14 mouse cellular contexts compared by ENCODE assay signal in genomic region chr11:120618619-120619535, GRCm38 (mm10). TPM values are rescaled to one million over a fixed set of nuclear protein-coding genes. Genes with fewer than 3 reads are reported as not detected.
A peak's percentile ranks its signal among the peaks of the same experiment; 100 is the strongest.
DNase-seq lines count a peak whose midpoint lies in the region; ATAC-seq and TF ChIP-seq lines count a peak whose summit lies in the region.
"Had no signal": no experiment of that assay in that cellular context is flagged by ENCODE, and none has a peak within 500 bp of the region (broad histone marks: within the 10 kb centered on the region; RNA-seq: fewer than 3 reads in every experiment).

No protein-coding gene starts in this region.

- TF ChIP-seq EP300 in stomach, postnatal 0 days (optimal IDR thresholded peaks at IDR 0.05), result no peak

- TF ChIP-seq POLR2A in thymus, adult 2 months (IDR thresholded peaks at IDR 0.05; ENCODE audit: control insufficient read depth, extremely low read depth, insufficient read depth, low read length, poor library complexity), result no peak

- H3K27ac ChIP-seq in stomach, embryonic 15.5 days, result 0 out of 2 replicates have a peak overlapping the region, but pooled peaks have one; percentile 42
- no peak overlapping the region for H3K27ac ChIP-seq in stomach, postnatal 0 days (replicated peaks)
- peak overlapping the region; percentile 82 for H3K27ac ChIP-seq in liver, embryonic 11.5 days (ENCODE audit: low read depth, low read length)
- no peak overlapping the region for H3K27ac ChIP-seq in thymus, adult 2 months (ENCODE audit: control insufficient read depth, insufficient read depth, low read length)
- no peak overlapping the region; the same call in 1 of the 2 replicates for H3K27ac ChIP-seq in kidney, embryonic 14.5 days (ENCODE audit: low read depth, low read length)

- whole genome bisulfite sequencing in stomach, embryonic 15.5 days, result 91% methylated on average over 25 of the region's 25 CpGs
- 93% methylated on average over 25 of the region's 25 CpGs for WGBS in stomach, postnatal 0 days
- WGBS in liver, embryonic 11.5 days, result 91% methylated on average over 25 of the region's 25 CpGs
- 98% methylated on average over 25 of the region's 25 CpGs for WGBS in thymus, adult 2 months
- 94% methylated on average over 25 of the region's 25 CpGs for WGBS in kidney, embryonic 14.5 days

- H3K36me3 ChIP-seq in stomach, embryonic 15.5 days, result peaks cover 34% of the 10 kb centered on the region
- H3K36me3 ChIP-seq in stomach, postnatal 0 days (ENCODE audit: control insufficient read depth, insufficient read depth, low read length), result peaks cover 9% of the 10 kb centered on the region
- peaks cover 44% of the 10 kb centered on the region for H3K36me3 ChIP-seq in liver, embryonic 11.5 days (ENCODE audit: control insufficient read depth, insufficient read depth, low read length)
- H3K36me3 ChIP-seq in thymus, adult 2 months (ENCODE audit: control insufficient read depth, insufficient read depth, low read length), result peaks cover 32% of the 10 kb centered on the region
- H3K36me3 ChIP-seq in kidney, embryonic 14.5 days (ENCODE audit: control insufficient read depth, insufficient read depth, low read length), result peaks cover 49% of the 10 kb centered on the region

- no peak for ATAC-seq in stomach, embryonic 15.5 days (ENCODE audit: insufficient read depth, low FRiP score, low read depth)
- ATAC-seq in stomach, postnatal 0 days (ENCODE audit: low FRiP score, low TSS enrichment), result no peak
- ATAC-seq in liver, embryonic 11.5 days (replicated peaks; ENCODE audit: low FRiP score), result no peak
- no peak for ATAC-seq in kidney, embryonic 14.5 days (ENCODE audit: low FRiP score, low TSS enrichment)

- H3K4me3 ChIP-seq in stomach, embryonic 15.5 days (replicated peaks), result no peak overlapping the region
- no peak overlapping the region for H3K4me3 ChIP-seq in stomach, postnatal 0 days (ENCODE audit: low read depth, low read length)
- peak overlapping the region; percentile 2; the same call in 1 of the 2 replicates for H3K4me3 ChIP-seq in liver, embryonic 11.5 days (ENCODE audit: low read depth, low read length)
- no peak overlapping the region for H3K4me3 ChIP-seq in thymus, adult 2 months (ENCODE audit: control insufficient read depth, insufficient read depth, low read length)
- H3K4me3 ChIP-seq in kidney, embryonic 14.5 days (ENCODE audit: low read length), result no peak overlapping the region

- H3K9me3 ChIP-seq in stomach, embryonic 15.5 days, result no peaks in the 10 kb centered on the region
- H3K9me3 ChIP-seq in stomach, postnatal 0 days (ENCODE audit: control insufficient read depth, low read length), result no peaks in the 10 kb centered on the region
- H3K9me3 ChIP-seq in liver, embryonic 11.5 days (ENCODE audit: control insufficient read depth, low read length), result no peaks in the 10 kb centered on the region
- H3K9me3 ChIP-seq in kidney, embryonic 14.5 days (ENCODE audit: control insufficient read depth, low read length), result no peaks in the 10 kb centered on the region
- H3K9me3 ChIP-seq: embryonic facial prominence, embryonic 15.5 days; lung, embryonic 15.5 days had no signal

- H3K4me1 ChIP-seq in stomach, embryonic 15.5 days, result peaks cover 24% of the 10 kb centered on the region
- H3K4me1 ChIP-seq in stomach, postnatal 0 days (replicated peaks; ENCODE audit: control insufficient read depth, insufficient read depth), result peaks cover 3% of the 10 kb centered on the region
- peaks cover 29% of the 10 kb centered on the region for H3K4me1 ChIP-seq in liver, embryonic 11.5 days (replicated peaks; ENCODE audit: control insufficient read depth, insufficient read depth, low read length)
- H3K4me1 ChIP-seq in thymus, adult 2 months (replicated peaks; ENCODE audit: control insufficient read depth, insufficient read depth, low read length), result peaks cover 18% of the 10 kb centered on the region
- H3K4me1 ChIP-seq in kidney, embryonic 14.5 days (ENCODE audit: control insufficient read depth, insufficient read depth, low read length), result peaks cover 13% of the 10 kb centered on the region

- H3K4me2 ChIP-seq in stomach, embryonic 15.5 days, result no peak overlapping the region
- H3K4me2 ChIP-seq in stomach, postnatal 0 days (replicated peaks; ENCODE audit: low read depth), result no peak overlapping the region
- peak overlapping the region; percentile 88 for H3K4me2 ChIP-seq in liver, embryonic 11.5 days
- no peak overlapping the region for H3K4me2 ChIP-seq in kidney, embryonic 14.5 days (replicated peaks; ENCODE audit: low read depth, low read length)

- TF ChIP-seq CTCF in stomach, postnatal 0 days (IDR thresholded peaks at IDR 0.05; ENCODE audit: low read depth), result no peak
- no peak for TF ChIP-seq CTCF in thymus, adult 2 months (IDR thresholded peaks at IDR 0.05; ENCODE audit: borderline replicate concordance, control insufficient read depth, extremely low read depth, insufficient read depth, low read length, poor library complexity)

- DNase-seq in heart, adult 11 months, result peak; percentile 93
- DNase-seq in heart, postnatal 10 days, result no peak
- DNase-seq in stomach, postnatal 0 days (ENCODE audit: low spot score), result no peak
- no peak for DNase-seq in liver, embryonic 11.5 days (ENCODE audit: low spot score)
- no peak for DNase-seq in thymus, adult 2 months
- no peak for DNase-seq in lung, postnatal 10 days
- DNase-seq: layer of hippocampus, postnatal 36 days; spleen, adult 18-20 months; thymus, postnatal 25 days had no signal

- no peak overlapping the region for H3K9ac ChIP-seq in stomach, embryonic 15.5 days
- no peak overlapping the region for H3K9ac ChIP-seq in stomach, postnatal 0 days (ENCODE audit: low read length)
- no peak overlapping the region for H3K9ac ChIP-seq in liver, embryonic 11.5 days (ENCODE audit: low read depth, low read length)
- no peak overlapping the region for H3K9ac ChIP-seq in kidney, embryonic 14.5 days (ENCODE audit: low read depth, low read length)
- H3K9ac ChIP-seq: lung, embryonic 15.5 days had no signal

- intact Hi-C loops in heart, postnatal 10 days (cut with DNase I), result no loop called here

- no peaks in the 10 kb centered on the region for H3K27me3 ChIP-seq in stomach, embryonic 15.5 days (replicated peaks)
- H3K27me3 ChIP-seq in stomach, postnatal 0 days (ENCODE audit: control insufficient read depth, insufficient read depth, low read length), result no peaks in the 10 kb centered on the region
- no peaks in the 10 kb centered on the region for H3K27me3 ChIP-seq in liver, embryonic 11.5 days (replicated peaks; ENCODE audit: control insufficient read depth, insufficient read depth, low read length)
- no peaks in the 10 kb centered on the region for H3K27me3 ChIP-seq in thymus, adult 2 months (ENCODE audit: control insufficient read depth, insufficient read depth, low read length)
- H3K27me3 ChIP-seq in kidney, embryonic 14.5 days (ENCODE audit: control insufficient read depth, insufficient read depth, low read length), result no peaks in the 10 kb centered on the region
- H3K27me3 ChIP-seq: embryonic facial prominence, embryonic 15.5 days; lung, embryonic 15.5 days had no signal

RNA-seq across cellular contexts. Expression of gene Pcyt2, which starts 1.1 kb away (rescaled TPM):
- total RNA-seq in heart, postnatal 10 days (2021), result 10 to 100 TPM; 39.7 to 45.8 TPM
- polyA plus RNA-seq in stomach, embryonic 15.5 days (2015; fragmentation: Nextera tagmentation; extraction: Ambion mirVana), result 183 and 188 TPM in 2 replicates
- polyA plus RNA-seq in stomach, postnatal 0 days (2015; fragmentation: Nextera tagmentation; extraction: Ambion mirVana), result 73.7 and 79.0 TPM in 2 replicates
- 165 and 175 TPM in 2 replicates for polyA plus RNA-seq in liver, embryonic 11.5 days (2014; fragmentation: Nextera tagmentation; extraction: Ambion mirVana)
- polyA plus RNA-seq in thymus, adult 2 months (2012; rRNA removed), result 247 and 260 TPM in 2 replicates
- 82.7 and 83.5 TPM in 2 replicates for polyA plus RNA-seq in kidney, embryonic 14.5 days (2014; fragmentation: Nextera tagmentation; extraction: Ambion mirVana)

RNA-seq across cellular contexts. Expression of gene Sirt7, which starts 6.2 kb away (rescaled TPM):
- total RNA-seq in heart, postnatal 10 days (2021), result 10 to 100 TPM; 11.9 to 12.5 TPM
- 38.1 and 39.0 TPM in 2 replicates for polyA plus RNA-seq in stomach, embryonic 15.5 days (2015; fragmentation: Nextera tagmentation; extraction: Ambion mirVana)
- 36.1 and 42.2 TPM in 2 replicates for polyA plus RNA-seq in stomach, postnatal 0 days (2015; fragmentation: Nextera tagmentation; extraction: Ambion mirVana)
- 48.6 and 54.8 TPM in 2 replicates for polyA plus RNA-seq in liver, embryonic 11.5 days (2014; fragmentation: Nextera tagmentation; extraction: Ambion mirVana)
- 169 and 184 TPM in 2 replicates for polyA plus RNA-seq in thymus, adult 2 months (2012; rRNA removed)
- 23.8 and 28.6 TPM in 2 replicates for polyA plus RNA-seq in kidney, embryonic 14.5 days (2014; fragmentation: Nextera tagmentation; extraction: Ambion mirVana)

RNA-seq across cellular contexts. Expression of gene Npb, which starts 10.6 kb away (rescaled TPM):
- total RNA-seq in heart, postnatal 10 days (2021), result under 1 TPM; 0.55 to 0.98 TPM
- 9.8 and 12.1 TPM in 2 replicates for polyA plus RNA-seq in stomach, embryonic 15.5 days (2015; fragmentation: Nextera tagmentation; extraction: Ambion mirVana)
- 20.4 and 20.9 TPM in 2 replicates for polyA plus RNA-seq in stomach, postnatal 0 days (2015; fragmentation: Nextera tagmentation; extraction: Ambion mirVana)
- polyA plus RNA-seq in liver, embryonic 11.5 days (2014; fragmentation: Nextera tagmentation; extraction: Ambion mirVana), result 3.6 and 6.3 TPM in 2 replicates
- polyA plus RNA-seq in thymus, adult 2 months (2012; rRNA removed), result 2.2 and 2.8 TPM in 2 replicates
- 14.8 and 19.5 TPM in 2 replicates for polyA plus RNA-seq in kidney, embryonic 14.5 days (2014; fragmentation: Nextera tagmentation; extraction: Ambion mirVana)
- polyA plus RNA-seq: neural tube, embryonic 14.5 days had no signal

RNA-seq across cellular contexts. Expression of gene Mafg, which starts 14.5 kb away (rescaled TPM):
- 10 to 100 TPM; 24.2 to 27.0 TPM for total RNA-seq in heart, postnatal 10 days (2021)
- polyA plus RNA-seq in stomach, embryonic 15.5 days (2015; fragmentation: Nextera tagmentation; extraction: Ambion mirVana), result 29.3 and 31.9 TPM in 2 replicates
- 21.0 and 21.3 TPM in 2 replicates for polyA plus RNA-seq in stomach, postnatal 0 days (2015; fragmentation: Nextera tagmentation; extraction: Ambion mirVana)
- polyA plus RNA-seq in liver, embryonic 11.5 days (2014; fragmentation: Nextera tagmentation; extraction: Ambion mirVana), result 32.6 and 34.8 TPM in 2 replicates
- 33.6 and 35.5 TPM in 2 replicates for polyA plus RNA-seq in thymus, adult 2 months (2012; rRNA removed)
- polyA plus RNA-seq in kidney, embryonic 14.5 days (2014; fragmentation: Nextera tagmentation; extraction: Ambion mirVana), result 26.9 and 27.9 TPM in 2 replicates

RNA-seq across cellular contexts. Expression of gene Anapc11, which starts 20.7 kb away (rescaled TPM):
- total RNA-seq in heart, postnatal 10 days (2021), result 100 to 1,000 TPM in 1 of 2 experiments, 10 to 100 TPM in 1; 95.1 to 105 TPM
- polyA plus RNA-seq in stomach, embryonic 15.5 days (2015; fragmentation: Nextera tagmentation; extraction: Ambion mirVana), result 196 and 200 TPM in 2 replicates
- polyA plus RNA-seq in stomach, postnatal 0 days (2015; fragmentation: Nextera tagmentation; extraction: Ambion mirVana), result 121 and 126 TPM in 2 replicates
- 200 and 208 TPM in 2 replicates for polyA plus RNA-seq in liver, embryonic 11.5 days (2014; fragmentation: Nextera tagmentation; extraction: Ambion mirVana)
- 127 and 140 TPM in 2 replicates for polyA plus RNA-seq in thymus, adult 2 months (2012; rRNA removed)
- 212 and 242 TPM in 2 replicates for polyA plus RNA-seq in kidney, embryonic 14.5 days (2014; fragmentation: Nextera tagmentation; extraction: Ambion mirVana)

Comparison
In these comparisons a context has a peak if more than half of its experiments do, and no peak if none do; other contexts are left out.
1. H3K27ac ChIP-seq: peak in stomach, embryonic 15.5 days (single experiment) and liver, embryonic 11.5 days (single experiment); none in stomach, postnatal 0 days (single experiment), thymus, adult 2 months (single experiment) and kidney, embryonic 14.5 days (single experiment).